Mouse (Mus musculus) megakaryocyte, embryonic 14.5 days (primary cell): ENCODE results near the gene Rbp3. TPM values are rescaled to one million over a fixed set of nuclear protein-coding genes. Genes with fewer than 3 reads are reported as not detected.

Experiments used
- H3K27me3 ChIP-seq: replicated peaks from 2 replicates; pipeline ENCODE3; 2012; ENCODE audit warnings: inconsistent platforms
- H3K36me3 ChIP-seq: replicated peaks from 2 replicates; pipeline ENCODE3; 2012; ENCODE audit warnings: low read length, inconsistent platforms, mixed read lengths
- H3K4me1 ChIP-seq: 2 replicates; pipeline ENCODE4 v1.6.1; 2012; ENCODE audit warnings: inconsistent platforms
- H3K4me3 ChIP-seq: replicated peaks from 2 replicates; pipeline ENCODE3; 2012; ENCODE audit warnings: moderate library complexity, mild to moderate bottlenecking, inconsistent platforms
- H3K9me3 ChIP-seq: 2 replicates; pipeline ENCODE4 v1.6.1; 2012; ENCODE audit warnings: inconsistent platforms
- FLI1 ChIP-seq: IDR thresholded peaks from 2 replicates; pipeline ENCODE4 v1.6.1; 2012; ENCODE audit warnings: low read length, inconsistent platforms, mixed read lengths
- GATA1 ChIP-seq: IDR thresholded peaks from 3 replicates; pipeline ENCODE4 v1.6.1; 2012; ENCODE audit warnings: mixed read lengths, low read length, inconsistent platforms, borderline replicate concordance
- polyA plus RNA-seq: library from polyadenylated mRNA; stranded (reverse); fragments of >175 nt; gene quantifications from 2 replicates; pipeline ENCODE4 v1.2.3, GENCODE M21; 2012; ENCODE audit warnings: low replicate concordance; ENCODE audit not compliant: insufficient read depth

Rbp3 gene
- polyA plus RNA-seq, 1 experiment, result not detected

DNA sequence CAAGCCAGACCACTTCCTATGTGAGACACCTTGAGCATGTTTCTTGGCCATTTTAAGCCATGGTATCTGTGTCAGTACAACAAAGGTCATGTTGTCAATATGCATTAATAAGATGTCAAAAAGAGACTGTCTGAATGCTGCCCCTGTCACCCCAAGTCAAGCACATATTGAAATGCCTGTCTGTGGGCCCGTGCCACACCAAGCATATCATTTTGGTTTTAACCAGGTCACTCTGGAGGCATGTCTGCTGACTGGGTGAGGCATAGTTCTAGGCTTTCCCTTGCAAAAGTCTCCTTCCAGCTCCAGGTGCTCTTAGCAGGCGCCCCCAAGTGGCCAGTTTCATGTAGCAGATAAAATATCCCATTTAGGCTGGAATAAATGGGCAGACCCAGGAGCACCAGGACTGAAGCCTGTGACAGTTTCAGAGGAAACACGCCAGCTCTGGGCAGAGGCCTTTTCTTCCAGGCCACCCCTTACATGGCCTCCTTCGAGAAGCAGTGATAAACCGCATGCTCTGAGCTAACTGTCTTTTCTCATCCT lies 20.0 kb upstream of the Rbp3 start:
- TF ChIP-seq FLI1, result no peak
- no peak for TF ChIP-seq GATA1
- no peak overlapping the region for H3K4me3 ChIP-seq
- H3K9me3 ChIP-seq, result no peaks in the 10 kb centered on the region; the same call in 1 of the 2 replicates
- H3K4me1 ChIP-seq, result no peaks in the 10 kb centered on the region
- peaks cover 13% of the 10 kb centered on the region for H3K27me3 ChIP-seq
- H3K36me3 ChIP-seq, result no peaks in the 10 kb centered on the region

DNA sequence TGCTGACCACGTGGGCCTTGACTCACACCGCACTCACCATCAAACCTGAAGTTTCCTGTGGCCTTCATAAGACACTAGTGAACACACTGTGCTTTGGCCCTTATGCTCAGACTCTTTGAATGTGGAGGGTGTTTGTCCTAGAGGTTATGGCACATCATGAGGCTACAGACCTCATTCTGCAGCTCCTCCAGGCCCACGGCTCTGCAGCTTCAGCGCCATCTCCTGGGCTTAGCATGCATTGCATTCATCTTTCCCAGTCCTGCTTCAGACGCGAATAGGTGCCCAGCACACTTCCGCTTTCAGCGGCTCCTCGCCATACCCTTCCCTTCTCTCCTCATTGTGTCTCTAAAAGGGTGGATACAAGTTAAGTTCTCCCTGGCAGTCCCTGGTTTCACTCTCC lies 14.7 kb upstream of the Rbp3 start:
- peaks cover 3% of the 10 kb centered on the region for H3K27me3 ChIP-seq
- TF ChIP-seq FLI1, result no peak
- H3K4me1 ChIP-seq, result no peaks in the 10 kb centered on the region
- H3K36me3 ChIP-seq, result no peaks in the 10 kb centered on the region
- no peak overlapping the region for H3K4me3 ChIP-seq
- H3K9me3 ChIP-seq, result no peaks in the 10 kb centered on the region

DNA sequence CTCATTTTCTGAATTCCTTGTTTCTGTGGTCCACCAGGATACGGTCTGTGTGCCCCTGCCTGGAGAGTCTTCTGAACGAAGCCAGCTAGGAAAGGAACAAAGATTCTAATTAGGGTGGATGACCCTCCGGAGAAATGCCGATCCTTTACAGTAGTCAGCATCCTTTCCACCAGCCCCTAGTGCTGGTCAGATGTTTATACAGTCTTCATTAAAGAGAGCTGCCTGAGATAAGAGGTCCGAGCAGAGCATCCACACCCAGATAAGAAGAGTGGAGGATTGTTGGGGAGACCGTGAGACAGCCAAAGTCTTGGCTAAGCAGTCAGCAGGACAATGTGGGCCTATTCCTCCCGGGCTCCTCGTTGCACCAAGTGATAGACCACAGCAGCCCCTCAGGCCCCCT lies 13.1 kb upstream of the Rbp3 start, which contains the start of gene Gdf2:
Gene Gdf2 (plus strand): TSS at position 301 of the 400 bp plus-strand sequence.
- Histone ChIP-seq H3K4me1 (no peaks in the 10 kb centered on the region), H3K36me3 (no peaks in the 10 kb centered on the region), H3K4me3 (no peak within 1 kb of the TSS), H3K9me3 (peaks cover 10% of the 10 kb centered on the region; the same call in 1 of the 2 replicates), H3K27me3 (peaks cover under 1% of the 10 kb centered on the region)
- no peak for TF ChIP-seq FLI1
- no peak for TF ChIP-seq GATA1

GRCm38 (mm10) chr14:33942222-33942621 lies 11.6 kb upstream of the Rbp3 start:
- TF ChIP-seq GATA1, result no peak
- no peak for TF ChIP-seq FLI1
- H3K36me3 ChIP-seq, result no peaks in the 10 kb centered on the region
- H3K27me3 ChIP-seq, result no peaks in the 10 kb centered on the region
- H3K9me3 ChIP-seq, result peaks cover 10% of the 10 kb centered on the region; the same call in 1 of the 2 replicates
- no peak overlapping the region for H3K4me3 ChIP-seq
- H3K4me1 ChIP-seq, result no peaks in the 10 kb centered on the region

GRCm38 (mm10) chr14:33946125-33946524 lies 7.7 kb upstream of the Rbp3 start:
- Histone ChIP-seq H3K36me3 (no peaks in the 10 kb centered on the region), H3K4me3 (no peak overlapping the region), H3K9me3 (peaks cover 10% of the 10 kb centered on the region; the same call in 1 of the 2 replicates), H3K27me3 (no peaks in the 10 kb centered on the region), H3K4me1 (no peaks in the 10 kb centered on the region)
- TF ChIP-seq FLI1, result no peak
- TF ChIP-seq GATA1, result no peak

GRCm38 (mm10) chr14:33952233-33952981 lies 1.4 kb upstream of the Rbp3 start:
- Histone ChIP-seq H3K4me1 (no peaks in the 10 kb centered on the region), H3K9me3 (peaks cover 34% of the 10 kb centered on the region), H3K4me3 (no peak overlapping the region), H3K36me3 (no peaks in the 10 kb centered on the region), H3K27me3 (no peaks in the 10 kb centered on the region)
- no peak for TF ChIP-seq GATA1
- TF ChIP-seq FLI1, result no peak

DNA sequence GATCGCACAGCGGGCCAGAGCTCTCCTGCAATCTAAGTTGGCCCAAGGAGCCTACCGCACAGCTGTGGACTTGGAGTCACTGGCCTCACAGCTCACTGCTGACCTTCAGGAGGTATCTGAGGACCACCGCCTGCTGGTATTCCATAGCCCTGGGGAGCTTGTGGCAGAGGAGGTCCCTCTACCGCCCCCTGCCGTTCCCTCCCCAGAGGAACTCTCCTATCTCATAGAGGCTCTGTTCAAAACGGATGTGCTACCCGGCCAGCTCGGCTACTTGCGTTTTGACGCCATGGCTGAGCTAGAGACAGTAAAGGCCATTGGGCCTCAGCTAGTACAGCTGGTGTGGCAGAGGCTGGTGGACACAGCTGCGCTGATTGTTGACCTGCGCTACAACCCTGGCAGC lies 2.3 kb downstream of the Rbp3 start:
- no peaks in the 10 kb centered on the region for H3K27me3 ChIP-seq
- no peak for TF ChIP-seq GATA1
- TF ChIP-seq FLI1, result no peak
- H3K4me3 ChIP-seq, result no peak overlapping the region
- no peaks in the 10 kb centered on the region for H3K4me1 ChIP-seq
- peaks cover 34% of the 10 kb centered on the region for H3K9me3 ChIP-seq
- H3K36me3 ChIP-seq, result no peaks in the 10 kb centered on the region

GRCm38 (mm10) chr14:33958186-33958585 lies 4.4 kb downstream of the Rbp3 start:
- H3K4me3 ChIP-seq, result no peak overlapping the region
- H3K4me1 ChIP-seq, result no peaks in the 10 kb centered on the region
- peaks cover 34% of the 10 kb centered on the region for H3K9me3 ChIP-seq
- no peaks in the 10 kb centered on the region for H3K27me3 ChIP-seq
- H3K36me3 ChIP-seq, result no peaks in the 10 kb centered on the region
- no peak for TF ChIP-seq FLI1

DNA sequence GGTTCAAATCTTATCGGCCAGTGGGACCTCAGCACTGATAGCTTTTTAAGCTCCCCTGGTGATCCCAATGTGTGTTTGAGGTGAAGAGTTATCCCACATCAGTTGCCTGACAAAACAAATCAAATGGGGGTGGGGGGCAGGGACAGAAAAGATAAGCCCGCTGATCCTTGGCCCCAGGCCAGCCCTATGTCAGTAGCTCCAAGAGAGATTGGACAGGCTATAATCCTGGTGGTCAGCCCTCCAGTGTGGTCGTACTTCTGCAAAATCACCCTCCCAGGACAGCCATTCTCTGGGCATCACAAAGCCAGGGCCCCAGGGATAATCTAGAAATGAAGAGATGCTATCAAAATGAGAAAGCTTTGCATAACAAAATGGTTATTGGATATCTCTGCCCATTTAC lies 5.0 kb downstream of the Rbp3 start:
- Histone ChIP-seq H3K4me1 (no peaks in the 10 kb centered on the region), H3K36me3 (no peaks in the 10 kb centered on the region), H3K9me3 (peaks cover 32% of the 10 kb centered on the region), H3K4me3 (no peak overlapping the region), H3K27me3 (no peaks in the 10 kb centered on the region)
- TF ChIP-seq GATA1 (no peak), FLI1 (no peak)

- Histone ChIP-seq H3K4me3 (no peak overlapping the region), H3K4me1 (no peaks in the 10 kb centered on the region), H3K9me3 (peaks cover 27% of the 10 kb centered on the region), H3K27me3 (no peaks in the 10 kb centered on the region), H3K36me3 (no peaks in the 10 kb centered on the region)
- TF ChIP-seq FLI1, result no peak
Observed at GRCm38 (mm10) chr14:33959341-33959740, 5.5 kb downstream of the Rbp3 start.

DNA sequence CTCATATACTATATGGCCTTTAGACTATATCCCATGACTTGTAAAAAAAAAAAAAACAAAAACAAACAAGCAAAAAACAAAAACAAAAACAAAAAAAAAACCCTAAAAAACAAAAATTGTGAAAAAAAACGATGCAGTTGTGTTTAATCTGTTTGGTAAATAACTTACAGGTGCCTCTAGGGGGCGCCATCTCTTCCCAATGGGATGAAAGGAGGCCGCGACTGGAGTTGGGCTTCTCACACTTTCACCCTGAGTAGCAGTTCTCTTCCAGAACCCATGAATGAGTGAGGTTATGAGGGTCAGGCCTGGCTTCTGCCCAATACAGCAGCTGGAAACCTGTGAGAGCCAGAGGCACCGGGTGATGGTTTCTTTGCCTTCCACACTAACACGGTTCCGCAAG lies 11.9 kb downstream of the Rbp3 start:
- Histone ChIP-seq H3K4me3 (no peak overlapping the region), H3K27me3 (no peaks in the 10 kb centered on the region), H3K4me1 (no peaks in the 10 kb centered on the region), H3K9me3 (peaks cover 17% of the 10 kb centered on the region; the same call in 1 of the 2 replicates), H3K36me3 (no peaks in the 10 kb centered on the region)
- TF ChIP-seq FLI1 (no peak), GATA1 (no peak)
